Mouse (Mus musculus): ENCODE data around the gene Lnp1.

DNA sequence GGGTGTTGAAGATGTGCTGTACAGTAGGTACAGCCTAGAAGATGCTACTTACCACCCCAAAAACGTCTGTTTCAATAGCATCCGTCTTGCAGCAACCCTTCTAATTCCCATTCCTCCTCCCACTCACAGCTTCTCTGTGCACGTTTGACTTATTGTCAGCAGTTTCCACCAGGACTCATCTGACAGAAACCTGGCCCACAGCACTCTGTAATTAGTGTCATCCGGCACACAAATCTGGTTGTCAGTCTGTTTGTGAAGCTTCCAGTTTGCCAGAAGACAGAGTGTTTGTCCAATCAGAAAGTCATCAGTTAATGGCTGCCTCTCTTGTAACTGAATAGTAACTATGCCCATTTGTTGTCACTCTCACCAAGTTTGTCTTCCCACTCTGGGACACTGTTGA lies 60.3 kb downstream of the Lnp1 start:
- no peak for TF ChIP-seq POLR2A (IDR thresholded peaks at IDR 0.05; ENCODE audit: low read depth, low read length)
- no peak for TF ChIP-seq CTCF (conservative IDR thresholded peaks at IDR 0.05; ENCODE audit: insufficient read depth, insufficient read length, low read depth, low read length)
